Mouse (Mus musculus) spleen, embryonic (tissue): ENCODE measurements at regions not wholly inside any gene's neighbourhood (a gene's known extent, or its start where the extent isn't known, plus 50 kb on each side); places are given as distances from the start of the nearest gene placed in this dataset.

Experiments used
- CTCF ChIA-PET: fragments of 350-600 bp; sonication (Branson Sonifier 250); formaldehyde crosslinking; loops from one replicate; lab custom pipeline; 2022; lab: Charles Lee

GRCm38 (mm10) chr9:63087195-63087594, 61.6 kb downstream of the Skor1 start:
- CTCF ChIA-PET = interaction anchor here (0.7 kb wide), 1 partner anchor 886 kb away, joined by 3 read pairs; no protein-coding TSS in a partner anchor

- CTCF ChIA-PET = no interaction called here
Measured at GRCm38 (mm10) chr9:63086671-63087070, 62.1 kb downstream of the Skor1 start.

- CTCF ChIA-PET = no interaction called here
Measured at GRCm38 (mm10) chr9:63082830-63083229, 65.9 kb downstream of the Skor1 start.

- CTCF ChIA-PET = no interaction called here
Measured at GRCm38 (mm10) chr9:63082311-63082710, 66.5 kb downstream of the Skor1 start.

GRCm38 (mm10) chr9:63080406-63080805, 68.4 kb downstream of the Skor1 start:
- CTCF ChIA-PET = no interaction called here

GRCm38 (mm10) chr9:63075252-63075651, 73.5 kb downstream of the Skor1 start:
- CTCF ChIA-PET = no interaction called here

GRCm38 (mm10) chr9:63074803-63075202, 74.0 kb downstream of the Skor1 start:
- CTCF ChIA-PET = no interaction called here

GRCm38 (mm10) chr9:63074023-63074750, 74.6 kb downstream of the Skor1 start:
- CTCF ChIA-PET = no interaction called here

- CTCF ChIA-PET = no interaction called here
Measured at GRCm38 (mm10) chr9:63071032-63071431, 77.7 kb downstream of the Skor1 start.

- CTCF ChIA-PET = no interaction called here
Measured at GRCm38 (mm10) chr9:63069919-63070318, 78.8 kb downstream of the Skor1 start.

GRCm38 (mm10) chr9:63067054-63067406, 79.3 kb upstream of the Pias1 start:
- CTCF ChIA-PET = no interaction called here

- CTCF ChIA-PET = interaction anchor here (0.6 kb wide), 1 partner anchor 587 kb away, joined by 3 read pairs; no protein-coding TSS in a partner anchor
Measured at GRCm38 (mm10) chr9:63066384-63067053, 78.8 kb upstream of the Pias1 start.

GRCm38 (mm10) chr9:63063525-63063924, 75.8 kb upstream of the Pias1 start:
- CTCF ChIA-PET = no interaction called here

GRCm38 (mm10) chr9:63060740-63061139, 73.0 kb upstream of the Pias1 start:
- CTCF ChIA-PET = no interaction called here

GRCm38 (mm10) chr9:63059234-63059842, 71.6 kb upstream of the Pias1 start:
- CTCF ChIA-PET = interaction anchor here (0.6 kb wide), 1 partner anchor 81 kb away, joined by 4 read pairs; no protein-coding TSS in a partner anchor

- CTCF ChIA-PET = no interaction called here
Measured at GRCm38 (mm10) chr9:63058506-63059233, 70.9 kb upstream of the Pias1 start.

GRCm38 (mm10) chr9:63056695-63057349, 69.1 kb upstream of the Pias1 start:
- CTCF ChIA-PET = no interaction called here

- CTCF ChIA-PET = interaction anchor here (0.6 kb wide), 1 partner anchor 416 kb away, joined by 3 read pairs; no protein-coding TSS in a partner anchor
Measured at GRCm38 (mm10) chr9:63052181-63052580, 64.5 kb upstream of the Pias1 start.

- CTCF ChIA-PET = no interaction called here
Measured at GRCm38 (mm10) chr9:63051631-63052030, 63.9 kb upstream of the Pias1 start.

GRCm38 (mm10) chr9:63049290-63049689, 61.6 kb upstream of the Pias1 start:
- CTCF ChIA-PET = no interaction called here

GRCm38 (mm10) chr9:63046981-63047380, 59.3 kb upstream of the Pias1 start:
- CTCF ChIA-PET = no interaction called here
